Mouse (Mus musculus) Patski (cell line): ENCODE measurements around the gene Angptl8. TPM values are rescaled to one million over a fixed set of nuclear protein-coding genes. Genes with fewer than 3 reads are reported as not detected.
A peak's percentile ranks its signal among the peaks of the same experiment; 100 is the strongest.
"Not testable (repeated sequence)": the region's sequence is repeated elsewhere in the genome, so short reads cannot be mapped to it uniquely, and the experiment has no call there.

Experiments used
- ATAC-seq: fragments of 100-300 bp; one replicate; pipeline ENCODE4 v1.8.0; 2021
- CTCF ChIA-PET: fragments of 350-600 bp; sonication (Branson Sonifier 250); formaldehyde crosslinking; loops from one replicate; lab custom pipeline; 2022; ENCODE audit warnings: inconsistent platforms; lab: Charles Lee
- POLR2A ChIA-PET: fragments of 350-600 bp; sonication (Branson Sonifier 250); formaldehyde crosslinking; loops from one replicate; lab custom pipeline; 2022; ENCODE audit warnings: antibody characterized with exemption, inconsistent platforms; lab: Charles Lee
- DNase-seq: peaks from one replicate; pipeline ENCODE4 v3.0.0-alpha.2; 2011; ENCODE audit warnings: low read depth, low spot score
- H3K27me3 ChIP-seq: fragments of 371-371 bp; one replicate; pipeline ENCODE4 v1.5.1; 2021
- CTCF ChIP-seq: fragments of 100-300 bp; IDR thresholded peaks from one replicate; pipeline ENCODE4 v1.5.1; 2021
- in situ Hi-C: fragments of 300-500 bp; cut with MboI; formaldehyde crosslinking; loops from 3 replicates; pipeline ENCODE4 v1.11.1; 2018; ENCODE audit warnings: low pct_unique_long_range_greater_than_20kb, mixed read lengths
- polyA plus RNA-seq: library from polyadenylated mRNA; unstranded; gene quantifications from one replicate; pipeline ENCODE4 v1.2.3, GENCODE M21; 2021

Angptl8 gene
- 15.2 TPM for polyA plus RNA-seq

DNA sequence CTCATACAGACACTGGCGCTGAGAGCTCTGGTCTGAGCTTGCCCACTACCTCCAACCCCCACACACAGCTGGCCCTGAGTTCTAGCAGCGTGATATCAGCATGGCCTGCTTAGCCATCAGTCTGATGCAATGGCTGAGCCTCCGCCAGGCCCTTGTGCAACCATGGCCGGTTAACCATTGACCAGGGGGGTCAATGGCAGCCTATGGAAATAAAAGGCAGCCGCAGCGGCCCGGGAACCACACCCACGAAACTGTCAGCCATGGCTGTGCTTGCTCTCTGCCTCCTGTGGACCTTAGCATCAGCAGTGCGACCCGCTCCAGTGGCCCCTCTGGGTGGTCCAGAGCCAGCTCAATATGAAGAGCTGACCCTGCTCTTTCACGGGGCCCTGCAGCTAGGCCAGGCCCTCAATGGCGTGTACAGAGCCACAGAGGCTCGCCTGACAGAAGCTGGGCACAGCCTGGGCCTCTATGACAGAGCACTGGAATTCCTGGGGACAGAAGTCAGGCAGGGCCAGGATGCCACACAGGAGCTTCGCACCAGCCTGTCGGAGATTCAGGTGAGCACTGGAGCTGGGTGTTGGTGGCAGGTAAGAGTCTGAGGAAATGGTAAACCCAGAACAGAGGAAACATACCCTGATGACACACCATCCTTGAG lies at the start of gene Angptl8:
TSS of gene Angptl8 (plus strand) at position 253 of the 655 bp plus-strand sequence.
- CTCF ChIA-PET: interaction anchor here (0.6 to 1.8 kb wide), 6 partner anchors 14 to 84 kb away, joined by 3 to 6 read pairs (median 4); no protein-coding TSS in a partner anchor
- no peaks in the 10 kb centered on the region for H3K27me3 ChIP-seq
- ATAC-seq (peak; percentile 55), DNase-seq (peak; percentile 73)
- POLR2A ChIA-PET: no interaction called here
- TF ChIP-seq CTCF: no peak
- in situ Hi-C loops: no loop called here

DNA sequence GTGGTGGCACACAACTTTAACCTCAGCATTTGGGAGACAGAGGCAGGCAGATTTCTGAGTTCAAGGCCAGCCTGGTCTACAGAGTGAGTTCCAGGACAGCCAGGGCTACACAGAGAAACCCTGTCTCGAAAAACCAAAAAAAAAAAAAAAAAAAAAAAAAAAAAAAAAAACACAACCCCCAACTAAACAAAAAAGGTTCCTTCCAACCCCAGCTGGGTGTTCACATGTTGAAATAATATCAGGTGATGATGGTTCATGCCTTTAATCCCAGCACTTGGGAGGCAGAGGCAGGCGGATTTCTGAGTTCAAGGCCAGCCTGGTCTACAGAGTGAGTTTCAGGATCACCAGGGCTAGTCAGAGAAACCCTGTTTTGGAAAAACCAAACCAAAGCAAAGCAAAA lies 49.0 kb upstream of the Angptl8 start:
- H3K27me3 ChIP-seq, in situ Hi-C loops, DNase-seq, ATAC-seq: not testable (repeated sequence)
- CTCF ChIA-PET: interaction anchor here (0.9 kb wide), 1 partner anchor 18 kb away, joined by 4 read pairs; no protein-coding TSS in a partner anchor
- POLR2A ChIA-PET: interaction anchor here (0.6 kb wide), 1 partner anchor 9 kb away, joined by 4 read pairs; no protein-coding TSS in a partner anchor

DNA sequence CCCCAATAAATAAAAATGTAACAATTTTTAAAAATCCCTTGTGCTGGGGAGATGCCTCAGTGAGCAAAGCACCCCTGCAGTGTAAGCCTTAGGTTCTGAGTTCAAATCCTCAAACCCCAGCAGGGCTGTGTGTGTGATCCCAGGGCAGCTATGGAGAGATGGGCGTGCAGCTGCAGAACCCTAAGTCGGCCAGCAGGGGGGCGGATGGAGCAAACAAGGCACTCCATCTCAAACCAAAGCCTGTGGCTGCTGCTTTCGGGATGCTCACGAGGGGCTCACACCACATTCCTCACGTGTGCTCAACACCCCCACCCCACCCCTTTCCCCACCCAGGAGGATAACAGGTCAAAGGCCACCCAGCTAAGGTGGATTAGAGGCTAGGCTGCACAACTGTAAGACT lies 48.4 kb upstream of the Angptl8 start:
- H3K27me3 ChIP-seq: no peaks in the 10 kb centered on the region
- peak; percentile 62 for ATAC-seq
- TF ChIP-seq CTCF: no peak
- in situ Hi-C loops: no loop called here
- POLR2A ChIA-PET: no interaction called here
- no peak for DNase-seq
- CTCF ChIA-PET: interaction anchor here (0.9 kb wide), 1 partner anchor 17 kb away, joined by 4 read pairs; no protein-coding TSS in a partner anchor

DNA sequence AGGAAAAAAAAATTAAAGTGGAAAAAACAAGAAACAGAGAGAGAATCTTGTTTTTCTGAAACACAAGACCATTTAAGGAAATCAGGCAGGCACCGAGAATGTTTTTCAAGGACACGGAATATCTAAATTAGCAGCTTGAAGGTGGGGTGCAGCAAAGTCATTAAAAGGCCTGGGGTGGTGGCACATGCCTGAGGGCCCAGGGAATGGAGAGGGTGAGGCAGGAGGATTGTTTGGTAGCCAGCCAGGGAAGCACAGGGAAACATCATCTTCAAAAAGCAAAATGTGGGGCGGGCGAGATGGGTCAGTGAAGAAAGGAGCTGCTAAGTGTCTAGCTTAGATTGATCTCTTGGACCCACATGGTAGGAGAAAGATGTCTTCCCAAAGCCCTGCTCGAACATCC lies 47.7 kb upstream of the Angptl8 start:
- POLR2A ChIA-PET: no interaction called here
- CTCF ChIA-PET: interaction anchor here (0.8 to 1.2 kb wide), 2 partner anchors 8 to 17 kb away, joined by 3 read pairs; no protein-coding TSS in a partner anchor
- ATAC-seq (no peak), DNase-seq (no peak)
- in situ Hi-C loops: no loop called here
- H3K27me3 ChIP-seq: no peaks in the 10 kb centered on the region
- TF ChIP-seq CTCF: no peak

DNA sequence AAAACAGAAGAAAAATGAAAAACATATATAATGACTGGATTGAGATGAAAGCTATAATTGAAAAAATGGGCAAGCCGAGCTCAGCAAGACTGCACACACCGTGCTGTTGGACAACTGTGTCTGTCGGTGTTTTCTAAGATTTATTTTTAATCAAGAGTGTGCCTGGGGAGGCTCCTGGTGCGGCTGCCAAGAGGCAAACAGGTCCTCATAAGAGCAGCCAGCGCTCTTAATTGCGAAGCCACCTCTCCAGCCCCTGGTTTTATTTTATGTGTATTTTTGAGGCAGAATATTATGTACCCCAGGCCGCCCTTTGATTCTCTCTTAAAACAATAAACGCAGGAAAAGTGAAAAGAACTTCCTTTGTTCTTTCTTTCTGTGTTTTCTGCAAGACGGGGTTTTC lies 47.1 kb upstream of the Angptl8 start:
- H3K27me3 ChIP-seq: no peaks in the 10 kb centered on the region
- ATAC-seq (no peak), DNase-seq (no peak)
- no peak for TF ChIP-seq CTCF
- in situ Hi-C loops: no loop called here
- CTCF ChIA-PET: interaction anchor here (0.8 to 4.2 kb wide), 4 partner anchors 9 to 28 kb away, joined by 3 to 20 read pairs (median 3); partner anchors contain the start of gene Spc24
- POLR2A ChIA-PET: no interaction called here

DNA sequence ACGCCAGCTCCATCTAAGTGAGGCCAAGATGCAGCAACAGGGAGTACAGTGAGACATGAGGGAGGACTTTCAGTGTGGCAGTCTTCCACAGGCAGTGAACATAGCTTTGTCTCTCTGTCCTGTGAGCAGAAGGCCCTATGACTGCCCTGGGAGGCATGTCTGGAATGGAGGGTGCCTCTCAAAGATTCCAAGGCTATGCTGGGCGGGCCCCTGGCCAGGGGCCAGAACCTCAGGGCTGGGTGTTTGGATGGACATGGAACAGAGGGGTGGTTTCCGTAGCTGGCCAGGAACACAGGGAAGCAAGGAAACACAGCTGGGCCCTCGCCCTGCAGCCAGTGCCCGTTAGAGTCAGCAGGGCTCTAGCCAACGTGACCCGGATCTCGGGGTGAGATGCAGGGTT lies 43.4 kb upstream of the Angptl8 start:
- DNase-seq: peak; percentile 78
- TF ChIP-seq CTCF: no peak
- peak; percentile 74 for ATAC-seq
- ChIA-PET POLR2A (no interaction called here), CTCF (interaction anchor here (0.6 to 4.2 kb wide), 3 partner anchors 13 to 31 kb away, joined by 3 to 20 read pairs (median 3); no protein-coding TSS in a partner anchor)
- in situ Hi-C loops: no loop called here
- H3K27me3 ChIP-seq: no peaks in the 10 kb centered on the region

DNA sequence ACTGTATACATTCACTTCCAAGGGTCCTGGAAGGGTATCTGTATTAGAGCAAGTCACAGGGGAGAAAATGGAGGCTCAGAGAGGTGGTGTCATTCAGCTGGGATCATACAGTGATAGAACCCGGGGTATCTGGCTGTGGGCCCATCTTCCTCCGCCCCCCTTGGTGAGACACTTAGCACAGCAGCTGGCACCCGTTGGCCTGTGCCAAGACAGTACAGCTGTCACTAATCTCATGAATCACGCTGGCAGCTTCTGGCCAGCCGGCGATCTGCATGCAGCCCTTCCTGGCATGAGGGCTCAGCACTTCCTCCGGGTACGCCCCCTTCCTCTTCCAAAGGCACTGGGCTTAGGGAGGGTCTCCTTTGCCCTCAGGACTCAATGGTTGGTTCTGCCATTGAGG lies 42.7 kb upstream of the Angptl8 start:
- in situ Hi-C loops: no loop called here
- ATAC-seq (peak; percentile 13), DNase-seq (peak; percentile 60)
- POLR2A ChIA-PET: interaction anchor here (1.2 kb wide), 1 partner anchor 32 kb away, joined by 3 read pairs; the partner anchor contains the start of gene Spc24
- CTCF ChIA-PET: interaction anchor here (0.6 to 1.8 kb wide), 2 partner anchors 22 to 32 kb away, joined by 3 read pairs; no protein-coding TSS in a partner anchor
- no peak for TF ChIP-seq CTCF
- H3K27me3 ChIP-seq: no peaks in the 10 kb centered on the region

DNA sequence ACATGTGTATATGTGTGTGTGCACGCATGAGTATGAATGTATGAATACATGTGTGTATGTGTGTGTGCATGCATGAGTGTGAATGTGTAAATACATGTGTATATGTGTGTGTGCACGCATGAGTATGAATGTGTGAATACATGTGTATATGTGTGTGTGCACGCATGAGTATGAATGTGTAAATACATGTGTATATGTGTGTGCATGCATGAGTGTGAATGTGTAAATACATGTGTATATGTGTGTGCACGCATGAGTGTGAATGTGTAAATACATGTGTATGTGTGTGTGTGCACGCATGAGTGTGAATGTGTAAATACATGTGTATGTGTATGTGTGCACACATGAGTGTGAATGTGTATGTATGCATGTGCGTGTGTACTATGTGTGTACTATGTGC lies 41.8 kb upstream of the Angptl8 start:
- CTCF ChIA-PET, in situ Hi-C loops, DNase-seq, H3K27me3 ChIP-seq, ATAC-seq: not testable (repeated sequence)
- POLR2A ChIA-PET: interaction anchor here (1.2 kb wide), 1 partner anchor 33 kb away, joined by 3 read pairs; the partner anchor contains the start of gene Spc24

DNA sequence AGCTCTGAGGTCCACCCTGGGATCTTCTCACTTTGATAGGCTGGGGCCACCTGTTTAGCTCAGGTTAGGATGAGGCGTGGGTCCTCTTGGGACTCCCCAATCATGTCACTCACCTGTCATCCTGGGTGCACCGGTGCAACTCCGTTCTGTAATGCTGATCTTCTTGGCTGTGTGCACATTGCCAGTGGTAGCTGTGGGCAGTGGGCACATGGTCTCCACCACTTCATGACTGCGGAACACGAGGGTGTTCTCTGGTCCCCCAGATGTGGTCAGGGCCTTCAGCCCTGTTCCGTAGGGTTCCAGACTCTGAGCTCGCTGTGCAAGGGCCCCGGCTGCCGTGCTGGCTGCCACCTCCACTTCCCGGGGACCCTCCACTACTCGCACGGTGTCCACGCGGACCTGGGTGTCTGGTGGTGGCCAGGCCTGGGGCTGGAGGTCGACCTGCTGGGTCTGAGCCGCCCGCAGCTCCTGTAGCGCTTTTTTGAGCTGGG lies 40.9 kb upstream of the Angptl8 start:
- in situ Hi-C loops: no loop called here
- CTCF ChIA-PET: no interaction called here
- TF ChIP-seq CTCF: no peak
- no peaks in the 10 kb centered on the region for H3K27me3 ChIP-seq
- DNase-seq: no peak
- no peak for ATAC-seq
- POLR2A ChIA-PET: interaction anchor here (1.1 kb wide), 1 partner anchor 34 kb away, joined by 3 read pairs; no protein-coding TSS in a partner anchor

DNA sequence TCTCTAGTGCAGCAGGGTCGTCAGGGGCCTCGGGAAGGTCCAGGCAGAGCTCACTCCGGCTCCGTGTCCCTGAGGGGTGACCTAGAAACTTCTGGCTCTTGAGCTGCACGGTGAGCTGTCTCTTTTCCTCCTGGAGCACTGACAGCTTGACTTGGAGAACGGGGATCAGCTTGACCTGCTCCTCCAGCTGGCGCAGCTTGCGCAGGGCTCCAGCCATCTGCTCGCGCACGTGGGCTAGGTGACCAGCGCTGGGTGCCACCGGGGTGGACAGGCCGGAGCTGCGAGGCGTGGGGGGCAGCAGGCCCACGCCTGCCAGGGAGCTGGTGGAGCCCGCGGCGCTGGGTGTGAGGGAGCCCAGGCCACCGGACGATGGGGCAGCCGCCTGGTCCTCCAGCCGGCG lies 40.4 kb upstream of the Angptl8 start:
- no peak for DNase-seq
- ChIA-PET POLR2A (interaction anchor here (1.1 kb wide), 1 partner anchor 34 kb away, joined by 3 read pairs; no protein-coding TSS in a partner anchor), CTCF (interaction anchor here (1.2 kb wide), 1 partner anchor 9 kb away, joined by 3 read pairs; no protein-coding TSS in a partner anchor)
- no peak for ATAC-seq
- in situ Hi-C loops: no loop called here
- no peak for TF ChIP-seq CTCF
- H3K27me3 ChIP-seq: no peaks in the 10 kb centered on the region
